Mouse (Mus musculus): ENCODE results near the gene Vmn1r22. TPM values are rescaled to one million over a fixed set of nuclear protein-coding genes. Genes with fewer than 3 reads are reported as not detected.

Gene Vmn1r22
- not detected in 2 replicates for polyA plus RNA-seq (2012; rRNA removed; ENCODE audit: low replicate concordance)

GRCm38 (mm10) chr6:57907928-57908327, at the start of gene Vmn1r22:
TSS of gene Vmn1r22 (minus strand) at chr6:57908028.

DNA sequence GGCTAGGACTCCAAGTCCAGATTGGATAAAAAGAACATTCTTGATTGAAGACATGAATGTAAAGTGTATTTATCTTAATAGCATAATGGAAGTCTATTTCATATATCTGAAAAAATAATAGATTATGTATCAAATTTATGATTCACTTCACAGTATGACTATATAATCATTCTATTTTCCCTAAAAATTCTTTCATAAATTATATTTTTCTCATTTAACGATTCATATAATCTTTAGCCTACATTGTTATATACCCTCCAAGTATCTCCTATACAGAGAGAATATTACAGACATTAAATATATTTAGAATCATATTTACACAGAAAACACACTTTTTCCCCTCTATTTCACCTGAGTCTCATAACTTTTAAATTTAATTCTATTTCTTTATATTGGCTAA, 18.9 kb upstream of the Vmn1r22 start, which contains the start of gene Vmn1r23:
Vmn1r23 (minus strand) TSS at position 101 of the 400 bp plus-strand sequence.

DNA sequence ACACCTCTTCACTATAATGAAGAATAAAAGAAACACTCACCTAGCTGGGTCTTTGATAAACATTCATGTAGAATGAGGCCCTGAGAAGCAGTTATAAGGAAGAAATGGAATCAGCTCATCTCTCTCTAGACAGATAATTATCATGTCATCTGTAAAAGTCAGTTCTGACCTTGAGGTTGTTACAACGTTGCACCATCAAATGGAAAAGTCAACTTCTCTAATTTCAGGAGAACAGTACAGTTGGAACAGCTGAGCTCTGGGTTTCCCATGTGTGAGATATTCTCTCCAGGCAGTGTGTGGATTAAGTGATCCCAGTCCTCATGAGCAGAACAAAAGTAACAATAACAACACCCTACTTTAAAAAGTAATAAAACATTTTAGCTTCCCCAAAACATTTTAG, 57.5 kb downstream of the Vmn1r22 start, which contains the start of gene Vmn1r21:
Vmn1r21 (minus strand) TSS at position 58 of the 400 bp plus-strand sequence.

Other genes with a start within 250 kb of the Vmn1r22 start
- gene Pyurf, start 215.9 kb downstream of the Vmn1r22 start, polyA plus RNA-seq (2012; rRNA removed; ENCODE audit: low replicate concordance) = 17.7 and 18.4 TPM in 2 replicates
- gene Lancl2, start 205.5 kb downstream of the Vmn1r22 start, polyA plus RNA-seq (2012; rRNA removed; ENCODE audit: low replicate concordance) = 5.5 and 8.1 TPM in 2 replicates
- 5.6 and 20.5 TPM in 2 replicates for gene Vopp1, start 82.9 kb downstream of the Vmn1r22 start, polyA plus RNA-seq (2012; rRNA removed; ENCODE audit: low replicate concordance)
- gene Vmn1r21, start 57.7 kb downstream of the Vmn1r22 start, polyA plus RNA-seq (2012; rRNA removed; ENCODE audit: low replicate concordance) = not detected in 2 replicates
- gene Vmn1r23, start 18.8 kb upstream of the Vmn1r22 start, polyA plus RNA-seq (2012; rRNA removed; ENCODE audit: low replicate concordance) = not detected in 2 replicates
- gene Vmn1r24, start 53.5 kb upstream of the Vmn1r22 start, polyA plus RNA-seq (2012; rRNA removed; ENCODE audit: low replicate concordance) = not detected in 2 replicates
- gene Vmn1r25, start 72.8 kb upstream of the Vmn1r22 start, polyA plus RNA-seq (2012; rRNA removed; ENCODE audit: low replicate concordance) = not detected in 2 replicates
- not detected in 2 replicates for gene Vmn1r26, start 107.1 kb upstream of the Vmn1r22 start, polyA plus RNA-seq (2012; rRNA removed; ENCODE audit: low replicate concordance)

Measured in subcutaneous adipose tissue, adult 2 months (tissue).